Mouse (Mus musculus) testis, adult 2 months (tissue): ENCODE measurements around the gene 4933405L10Rik.

Experiments used
- CTCF ChIP-seq: fragments of 200-500 bp; IDR thresholded peaks from 2 replicates; pipeline ENCODE4 v1.5.1; 2012; ENCODE audit warnings: low read depth, mild to moderate bottlenecking, inconsistent platforms, low read length, moderate library complexity; ENCODE audit not compliant: control insufficient read depth, insufficient read depth, insufficient replicate concordance
- POLR2A ChIP-seq: fragments of 200-500 bp; IDR thresholded peaks from 2 replicates; pipeline ENCODE4 v1.6.1; 2012; ENCODE audit warnings: low read depth, mild to moderate bottlenecking, inconsistent platforms, low read length, moderate library complexity; ENCODE audit not compliant: control insufficient read depth

DNA sequence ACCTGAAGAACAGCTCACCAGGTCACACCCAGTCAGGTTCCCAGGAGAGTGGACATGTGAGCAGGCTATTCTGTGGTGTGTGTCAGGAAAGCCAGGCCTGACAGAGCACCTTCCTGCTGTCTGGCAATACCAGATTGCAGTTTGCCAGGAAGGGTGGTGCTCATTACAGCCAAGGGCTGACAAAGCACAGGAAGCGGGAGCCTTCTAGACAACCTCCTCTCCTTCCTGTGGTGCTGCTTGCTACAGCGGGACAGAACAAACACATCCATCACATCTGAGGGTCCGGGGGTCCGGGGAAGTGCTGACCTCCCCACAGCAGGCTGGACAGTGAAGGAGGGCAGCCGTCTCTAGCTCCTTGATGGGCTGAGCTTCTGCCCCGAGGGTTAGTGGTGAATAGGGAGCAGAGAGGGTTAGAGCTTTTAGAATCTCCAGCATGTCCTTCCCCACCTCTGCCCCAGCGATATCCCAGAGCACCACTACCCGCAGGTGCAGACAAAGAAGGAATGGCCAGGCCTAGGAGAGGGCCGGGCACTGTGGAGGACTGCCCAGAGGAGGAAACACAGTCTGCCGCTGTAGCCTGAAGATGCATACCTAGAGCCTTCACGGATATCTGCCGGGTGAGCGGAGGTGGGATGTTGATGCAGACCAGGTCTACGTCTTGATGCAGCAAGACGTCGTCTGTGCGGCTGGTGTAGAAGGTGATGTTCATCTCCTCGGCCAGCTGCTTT, 20.1 kb downstream of the 4933405L10Rik start:
- TF ChIP-seq CTCF (no peak), POLR2A (no peak)
